Mouse (Mus musculus): ENCODE data around the gene Haao.

Gene Haao

GRCm38 (mm10) chr17:83834120-83834519 lies 13.6 kb downstream of the Haao start:
- DNase-seq (ENCODE audit: low spot score): no peak

GRCm38 (mm10) chr17:83830616-83831292 lies 17.0 kb downstream of the Haao start:
- DNase-seq (ENCODE audit: low spot score): no peak

GRCm38 (mm10) chr17:83829356-83829755 lies 18.4 kb downstream of the Haao start:
- DNase-seq (ENCODE audit: low spot score): no peak

- DNase-seq (ENCODE audit: low spot score): no peak
These were observed 23.9 kb downstream of the Haao start for GRCm38 (mm10) chr17:83823835-83824234.

GRCm38 (mm10) chr17:83821876-83822275 lies 25.9 kb downstream of the Haao start:
- DNase-seq (ENCODE audit: low spot score): no peak

GRCm38 (mm10) chr17:83820701-83821100 lies 27.1 kb downstream of the Haao start:
- no peak for DNase-seq (ENCODE audit: low spot score)

GRCm38 (mm10) chr17:83819503-83819902 lies 28.3 kb downstream of the Haao start:
- DNase-seq (ENCODE audit: low spot score): no peak

GRCm38 (mm10) chr17:83816996-83817395 lies 30.8 kb downstream of the Haao start:
- no peak for DNase-seq (ENCODE audit: low spot score)

- DNase-seq (ENCODE audit: low spot score): no peak
These were observed 34.7 kb downstream of the Haao start for GRCm38 (mm10) chr17:83813050-83813449.

- no peak for DNase-seq (ENCODE audit: low spot score)
These were observed 35.4 kb downstream of the Haao start for GRCm38 (mm10) chr17:83812200-83812944.

- no peak for DNase-seq (ENCODE audit: low spot score)
These were observed 37.5 kb downstream of the Haao start for GRCm38 (mm10) chr17:83810285-83810684.

GRCm38 (mm10) chr17:83809197-83809829 lies 38.5 kb downstream of the Haao start:
- DNase-seq (ENCODE audit: low spot score): no peak

- DNase-seq (ENCODE audit: low spot score): no peak
These were observed 39.2 kb downstream of the Haao start for GRCm38 (mm10) chr17:83808476-83809098.

- DNase-seq (ENCODE audit: low spot score): no peak
These were observed 39.9 kb downstream of the Haao start for GRCm38 (mm10) chr17:83807778-83808398.

GRCm38 (mm10) chr17:83807345-83807744 lies 40.4 kb downstream of the Haao start:
- no peak for DNase-seq (ENCODE audit: low spot score)

- DNase-seq (ENCODE audit: low spot score): no peak
These were observed 42.7 kb downstream of the Haao start for GRCm38 (mm10) chr17:83805078-83805477.

GRCm38 (mm10) chr17:83803987-83804386 lies 43.8 kb downstream of the Haao start:
- DNase-seq (ENCODE audit: low spot score): no peak

GRCm38 (mm10) chr17:83799506-83800050 lies 48.2 kb downstream of the Haao start:
- DNase-seq (ENCODE audit: low spot score): no peak

- no peak for DNase-seq (ENCODE audit: low spot score)
These were observed 52.6 kb downstream of the Haao start for GRCm38 (mm10) chr17:83795121-83795520.

- no peak for DNase-seq (ENCODE audit: low spot score)
These were observed 55.4 kb downstream of the Haao start for GRCm38 (mm10) chr17:83792388-83792787.

GRCm38 (mm10) chr17:83790158-83790557 lies 57.6 kb downstream of the Haao start:
- no peak for DNase-seq (ENCODE audit: low spot score)

GRCm38 (mm10) chr17:83786418-83786817 lies 61.3 kb downstream of the Haao start:
- no peak for DNase-seq (ENCODE audit: low spot score)

Measured in urinary bladder, postnatal 10 days (tissue).